Mouse (Mus musculus): ENCODE results near the gene Slc25a35. TPM values are rescaled to one million over a fixed set of nuclear protein-coding genes. Genes with fewer than 3 reads are reported as not detected.
"Not testable (repeated sequence)": the region's sequence is repeated elsewhere in the genome, so short reads cannot be mapped to it uniquely, and the experiment has no call there.

Slc25a35 gene
- polyA plus RNA-seq, 1 experiment from 2014 or later, result 1.6 TPM

GRCm38 (mm10) chr11:69006575-69006974 is 38.6 kb downstream of the Slc25a35 start:
- not testable (repeated sequence) for ATAC-seq (ENCODE audit: low read depth); H3K4me2 ChIP-seq (ENCODE audit: low read depth, low read length); H3K36me3 ChIP-seq (ENCODE audit: control insufficient read depth, insufficient read depth, low read length); H3K9me3 ChIP-seq (ENCODE audit: control insufficient read depth, low read length); H3K4me3 ChIP-seq (ENCODE audit: low read depth, low read length); H3K9ac ChIP-seq (replicated peaks; ENCODE audit: low read depth, low read length); H3K27me3 ChIP-seq (ENCODE audit: control insufficient read depth, insufficient read depth, low read length); H3K4me1 ChIP-seq (ENCODE audit: control insufficient read depth, insufficient read depth, low read length); H3K27ac ChIP-seq (ENCODE audit: low read depth, low read length)

- no peaks in the 10 kb centered on the region for H3K9me3 ChIP-seq (ENCODE audit: control insufficient read depth, low read length)
- no peaks in the 10 kb centered on the region for H3K36me3 ChIP-seq (ENCODE audit: control insufficient read depth, insufficient read depth, low read length)
- H3K27me3 ChIP-seq (ENCODE audit: control insufficient read depth, insufficient read depth, low read length), result no peaks in the 10 kb centered on the region
- H3K4me1 ChIP-seq (ENCODE audit: control insufficient read depth, insufficient read depth, low read length), result peaks cover 6% of the 10 kb centered on the region; the same call in 1 of the 2 replicates
- peak within 1 kb of the TSS; percentile 69 for H3K4me2 ChIP-seq (ENCODE audit: low read depth, low read length)
- WGBS, result 9% methylated on average over 38 of the region's 38 CpGs
- H3K9ac ChIP-seq (replicated peaks; ENCODE audit: low read depth, low read length), result peak within 1 kb of the TSS; percentile 44
- ATAC-seq (ENCODE audit: low read depth), result peak; percentile 82
- peak within 1 kb of the TSS; percentile 62 for H3K4me3 ChIP-seq (ENCODE audit: low read depth, low read length)
- H3K27ac ChIP-seq (ENCODE audit: low read depth, low read length), result peak within 1 kb of the TSS; percentile 40; the same call in 1 of the 2 replicates
Observed at GRCm38 (mm10) chr11:69008182-69009121, 40.5 kb downstream of the Slc25a35 start, which contains the start of gene Pfas. Gene Pfas (minus strand): TSS chr11:69008460.

GRCm38 (mm10) chr11:69009508-69009907 is 41.6 kb downstream of the Slc25a35 start:
- Histone ChIP-seq H3K4me2 (ENCODE audit: low read depth, low read length) (no peak overlapping the region), H3K4me1 (ENCODE audit: control insufficient read depth, insufficient read depth, low read length) (peaks cover 6% of the 10 kb centered on the region; the same call in 1 of the 2 replicates), H3K4me3 (ENCODE audit: low read depth, low read length) (no peak overlapping the region), H3K9me3 (ENCODE audit: control insufficient read depth, low read length) (no peaks in the 10 kb centered on the region), H3K27me3 (ENCODE audit: control insufficient read depth, insufficient read depth, low read length) (no peaks in the 10 kb centered on the region), H3K27ac (ENCODE audit: low read depth, low read length) (no peak overlapping the region), H3K36me3 (ENCODE audit: control insufficient read depth, insufficient read depth, low read length) (no peaks in the 10 kb centered on the region), H3K9ac (replicated peaks; ENCODE audit: low read depth, low read length) (no peak overlapping the region)
- 82% methylated on average over 1 of the region's 1 CpGs for WGBS
- no peak for ATAC-seq (ENCODE audit: low read depth)

GRCm38 (mm10) chr11:69010400-69011323 is 42.7 kb downstream of the Slc25a35 start:
- Histone ChIP-seq H3K4me3 (ENCODE audit: low read depth, low read length) (no peak overlapping the region), H3K9ac (replicated peaks; ENCODE audit: low read depth, low read length) (no peak overlapping the region), H3K27me3 (ENCODE audit: control insufficient read depth, insufficient read depth, low read length) (no peaks in the 10 kb centered on the region), H3K9me3 (ENCODE audit: control insufficient read depth, low read length) (no peaks in the 10 kb centered on the region), H3K4me1 (ENCODE audit: control insufficient read depth, insufficient read depth, low read length) (peaks cover 6% of the 10 kb centered on the region; the same call in 1 of the 2 replicates), H3K4me2 (ENCODE audit: low read depth, low read length) (no peak overlapping the region), H3K27ac (ENCODE audit: low read depth, low read length) (no peak overlapping the region), H3K36me3 (ENCODE audit: control insufficient read depth, insufficient read depth, low read length) (no peaks in the 10 kb centered on the region)
- WGBS, result 91% methylated on average over 15 of the region's 15 CpGs
- ATAC-seq (ENCODE audit: low read depth), result no peak

- Histone ChIP-seq H3K4me3 (ENCODE audit: low read depth, low read length) (peak overlapping the region; percentile 46), H3K4me2 (ENCODE audit: low read depth, low read length) (peak overlapping the region; percentile 67), H3K27ac (ENCODE audit: low read depth, low read length) (peak overlapping the region; percentile 89; the same call in 1 of the 2 replicates)
- ATAC-seq (ENCODE audit: low read depth); H3K27me3 ChIP-seq (ENCODE audit: control insufficient read depth, insufficient read depth, low read length); H3K4me1 ChIP-seq (ENCODE audit: control insufficient read depth, insufficient read depth, low read length); H3K36me3 ChIP-seq (ENCODE audit: control insufficient read depth, insufficient read depth, low read length); H3K9me3 ChIP-seq (ENCODE audit: control insufficient read depth, low read length); H3K9ac ChIP-seq (replicated peaks; ENCODE audit: low read depth, low read length): not testable (repeated sequence)
- 78% methylated on average over 2 of the region's 2 CpGs for WGBS
Observed at GRCm38 (mm10) chr11:69011445-69011844, 43.5 kb downstream of the Slc25a35 start.

- WGBS, result 1% methylated on average over 18 of the region's 18 CpGs
- peak overlapping the region; percentile 46 for H3K4me3 ChIP-seq (ENCODE audit: low read depth, low read length)
- ATAC-seq (ENCODE audit: low read depth), result peak; percentile 60
- H3K9me3 ChIP-seq (ENCODE audit: control insufficient read depth, low read length), result no peaks in the 10 kb centered on the region
- peak overlapping the region; percentile 89 for H3K27ac ChIP-seq (ENCODE audit: low read depth, low read length)
- H3K9ac ChIP-seq (replicated peaks; ENCODE audit: low read depth, low read length), result peak overlapping the region; percentile 63
- peak overlapping the region; percentile 67 for H3K4me2 ChIP-seq (ENCODE audit: low read depth, low read length)
- no peaks in the 10 kb centered on the region for H3K27me3 ChIP-seq (ENCODE audit: control insufficient read depth, insufficient read depth, low read length)
- peaks cover 12% of the 10 kb centered on the region for H3K4me1 ChIP-seq (ENCODE audit: control insufficient read depth, insufficient read depth, low read length)
- no peaks in the 10 kb centered on the region for H3K36me3 ChIP-seq (ENCODE audit: control insufficient read depth, insufficient read depth, low read length)
Observed at GRCm38 (mm10) chr11:69012071-69012601, 44.2 kb downstream of the Slc25a35 start.

GRCm38 (mm10) chr11:69015644-69016441 is 47.9 kb downstream of the Slc25a35 start, which contains the start of gene Ctc1:
Gene Ctc1 (plus strand): TSS chr11:69015911.
- peaks cover 10% of the 10 kb centered on the region for H3K4me1 ChIP-seq (ENCODE audit: control insufficient read depth, insufficient read depth, low read length)
- peak; percentile 96 for ATAC-seq (ENCODE audit: low read depth)
- WGBS, result 6% methylated on average over 38 of the region's 38 CpGs

GRCm38 (mm10) chr11:69016755-69017154 is 48.8 kb downstream of the Slc25a35 start:
- no peak for ATAC-seq (ENCODE audit: low read depth)
- peak overlapping the region; percentile 60 for H3K4me3 ChIP-seq (ENCODE audit: low read depth, low read length)
- H3K27me3 ChIP-seq (ENCODE audit: control insufficient read depth, insufficient read depth, low read length), result no peaks in the 10 kb centered on the region
- 72% methylated on average over 3 of the region's 3 CpGs for WGBS
- H3K36me3 ChIP-seq (ENCODE audit: control insufficient read depth, insufficient read depth, low read length), result no peaks in the 10 kb centered on the region
- H3K4me2 ChIP-seq (ENCODE audit: low read depth, low read length), result peak overlapping the region; percentile 67
- H3K9me3 ChIP-seq (ENCODE audit: control insufficient read depth, low read length), result no peaks in the 10 kb centered on the region
- peak overlapping the region; percentile 85; the same call in 1 of the 2 replicates for H3K27ac ChIP-seq (ENCODE audit: low read depth, low read length)
- H3K4me1 ChIP-seq (ENCODE audit: control insufficient read depth, insufficient read depth, low read length), result peaks cover 7% of the 10 kb centered on the region
- peak overlapping the region; percentile 83 for H3K9ac ChIP-seq (replicated peaks; ENCODE audit: low read depth, low read length)

More at GRCm38 (mm10) chr11:69015644-69016441, 47.9 kb downstream of the Slc25a35 start, which contains the start of gene Ctc1:
- Histone ChIP-seq H3K9me3 (ENCODE audit: control insufficient read depth, low read length) (no peaks in the 10 kb centered on the region), H3K9ac (replicated peaks; ENCODE audit: low read depth, low read length) (peak within 1 kb of the TSS; percentile 83), H3K4me2 (ENCODE audit: low read depth, low read length) (peak within 1 kb of the TSS; percentile 67), H3K36me3 (ENCODE audit: control insufficient read depth, insufficient read depth, low read length) (no peaks in the 10 kb centered on the region), H3K27ac (ENCODE audit: low read depth, low read length) (peak within 1 kb of the TSS; percentile 85), H3K27me3 (ENCODE audit: control insufficient read depth, insufficient read depth, low read length) (no peaks in the 10 kb centered on the region), H3K4me3 (ENCODE audit: low read depth, low read length) (peak within 1 kb of the TSS; percentile 60)
